Mouse (Mus musculus) lung, embryonic 16.5 days (tissue): ENCODE measurements around the gene Fam160a1. TPM values are rescaled to one million over a fixed set of nuclear protein-coding genes. Genes with fewer than 3 reads are reported as not detected.

ENCODE experiments used
- ATAC-seq: fragments of 200-750 bp; cut with Nextera tagmentation; 2 replicates; pipeline ENCODE4 v1.8.0; 2017; ENCODE audit warnings: low read depth, mild to moderate bottlenecking, moderate library complexity
- H3K27ac ChIP-seq: fragments of 300-500 bp; sonication (generic); 2 replicates; pipeline ENCODE4 v1.5.1; 2014; ENCODE audit warnings: mild to moderate bottlenecking, control low read depth, low read length
- H3K27me3 ChIP-seq: fragments of 300-500 bp; sonication (generic); 2 replicates; pipeline ENCODE4 v1.6.1; 2014; ENCODE audit warnings: low read depth, low read length, mixed read lengths; ENCODE audit not compliant: control insufficient read depth, insufficient read depth
- H3K36me3 ChIP-seq: fragments of 300-500 bp; sonication (generic); 2 replicates; pipeline ENCODE4 v1.6.1; 2014; ENCODE audit warnings: low read length; ENCODE audit not compliant: control insufficient read depth, insufficient read depth
- H3K4me1 ChIP-seq: fragments of 300-500 bp; sonication (generic); replicated peaks from 2 replicates; pipeline ENCODE4 v1.6.1; 2014; ENCODE audit warnings: low read length, mixed read lengths; ENCODE audit not compliant: control insufficient read depth, insufficient read depth
- H3K4me2 ChIP-seq: fragments of 300-500 bp; sonication (generic); 2 replicates; pipeline ENCODE4 v1.6.1; 2014; ENCODE audit warnings: low read depth, low read length, control low read depth
- H3K4me3 ChIP-seq: fragments of 300-500 bp; sonication (generic); 2 replicates; pipeline ENCODE4 v1.5.1; 2014; ENCODE audit warnings: mild to moderate bottlenecking, low read length, control low read depth
- H3K9ac ChIP-seq: fragments of 300-500 bp; sonication (generic); 2 replicates; pipeline ENCODE4 v1.6.1; 2014; ENCODE audit warnings: low read length, control low read depth
- H3K9me3 ChIP-seq: fragments of 300-500 bp; sonication (generic); 2 replicates; pipeline ENCODE4 v1.6.1; 2016; ENCODE audit warnings: low read length; ENCODE audit not compliant: control insufficient read depth
- WGBS: fragments of 180-500 bp; shearing (Covaris S2); extraction: QIAGEN DNeasy Blood & Tissue Kit; methylation state at CpG from one replicate; pipeline ENCODE4 v1.1.7; 2014; 5-methylcytosine and 5-hydroxymethylcytosine counted together
- polyA plus RNA-seq: library from polyadenylated mRNA; unstranded; fragments of >200 nt; fragmentation: Nextera tagmentation; extraction: Ambion mirVana; gene quantifications from 2 replicates; pipeline ENCODE4 v1.2.1, GENCODE M21; 2015

The Fam160a1 gene
- polyA plus RNA-seq, 1 experiment from 2014 or later, result 3.4 TPM

DNA sequence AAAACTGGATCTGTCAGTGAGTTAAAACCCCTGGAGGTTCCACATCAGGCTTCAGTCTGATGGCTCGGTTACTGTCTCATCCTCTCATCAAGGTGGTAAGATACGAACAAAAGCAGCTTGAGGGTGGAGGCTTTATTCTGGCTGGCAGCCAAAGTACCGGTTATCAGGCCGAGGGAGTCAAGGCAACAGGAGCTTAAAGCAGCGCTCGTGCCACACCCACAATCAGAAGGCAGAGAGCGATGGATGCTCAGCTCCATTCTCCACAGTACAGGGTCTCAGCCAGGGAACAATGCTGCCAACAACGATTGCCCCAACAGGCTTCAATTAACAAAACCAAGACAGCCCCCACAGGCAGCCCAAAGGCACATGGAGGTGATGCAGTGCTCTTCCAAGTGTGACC, 106.4 kb downstream of the Fam160a1 start:
- no peaks in the 10 kb centered on the region for H3K4me1 ChIP-seq
- 28% methylated on average over 8 of the region's 8 CpGs for WGBS
- no peaks in the 10 kb centered on the region for H3K9me3 ChIP-seq
- no peak overlapping the region for H3K27ac ChIP-seq
- H3K4me3 ChIP-seq, result no peak overlapping the region
- H3K9ac ChIP-seq, result no peak overlapping the region
- H3K36me3 ChIP-seq, result no peaks in the 10 kb centered on the region
- no peak for ATAC-seq
- no peaks in the 10 kb centered on the region for H3K27me3 ChIP-seq
- H3K4me2 ChIP-seq, result no peak overlapping the region

DNA sequence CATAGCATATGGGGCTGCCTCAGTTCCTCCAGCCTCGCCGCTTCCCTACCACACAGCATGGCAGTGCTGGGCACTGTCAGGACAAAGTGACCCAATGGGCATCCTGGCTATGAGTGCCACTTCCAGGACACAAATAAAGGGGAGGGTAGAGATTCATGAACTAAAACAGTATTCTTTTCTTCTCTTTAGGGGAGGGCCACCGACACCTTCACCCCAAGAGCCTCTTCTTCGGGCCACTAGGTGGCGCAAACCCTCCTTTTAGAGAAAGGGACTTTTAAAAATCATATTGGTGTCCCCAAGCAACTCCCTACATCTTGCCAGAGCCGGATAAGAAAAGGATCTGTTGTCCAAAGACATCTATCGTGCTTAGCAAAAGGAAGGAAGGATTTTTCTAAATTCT, 109.7 kb downstream of the Fam160a1 start:
- ATAC-seq, result no peak
- H3K4me1 ChIP-seq, result peaks cover 2% of the 10 kb centered on the region; the same call in 1 of the 2 replicates
- 37% methylated on average over 7 of the region's 7 CpGs for WGBS

DNA sequence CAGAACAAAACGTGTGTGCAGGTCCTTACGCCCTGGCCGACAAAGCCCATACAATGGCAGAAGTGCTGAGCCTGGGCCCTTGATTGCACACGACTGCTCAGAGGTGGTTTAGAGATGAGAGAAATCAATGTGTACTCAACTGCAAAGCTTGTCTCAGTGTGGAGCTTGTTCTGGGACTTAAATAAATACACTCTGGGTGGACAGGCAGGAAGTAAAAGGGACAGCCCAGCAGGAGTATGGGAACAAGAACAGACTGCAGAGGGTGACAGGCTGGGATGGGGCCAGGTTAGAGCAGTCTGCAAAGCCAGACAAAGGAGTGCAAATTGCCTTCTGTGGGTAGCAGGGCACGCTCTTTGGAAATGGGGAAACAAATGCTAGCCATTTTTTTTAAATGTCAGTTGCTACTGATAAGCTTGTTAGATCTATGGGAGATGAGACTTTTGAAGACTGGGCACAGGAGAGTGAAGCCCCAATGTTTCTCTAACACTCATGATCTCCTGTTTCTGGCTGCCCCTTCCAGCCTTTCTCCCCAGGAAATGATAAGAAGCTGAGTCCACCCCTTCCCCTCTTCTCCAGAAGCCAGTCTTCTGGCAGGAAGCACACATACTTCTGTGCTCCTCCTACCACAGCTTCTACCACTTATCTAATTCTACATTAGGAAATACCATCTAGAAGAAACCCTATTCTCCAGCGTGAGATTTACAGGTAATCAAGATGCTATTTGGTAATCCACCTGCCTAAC, 113.8 kb downstream of the Fam160a1 start:
- H3K4me3 ChIP-seq, result no peak overlapping the region
- H3K4me1 ChIP-seq, result peaks cover 2% of the 10 kb centered on the region; the same call in 1 of the 2 replicates
- WGBS, result 32% methylated on average over 6 of the region's 6 CpGs
- no peak overlapping the region for H3K9ac ChIP-seq
- H3K27me3 ChIP-seq, result no peaks in the 10 kb centered on the region
- H3K4me2 ChIP-seq, result no peak overlapping the region
- H3K36me3 ChIP-seq, result no peaks in the 10 kb centered on the region
- H3K9me3 ChIP-seq, result no peaks in the 10 kb centered on the region
- ATAC-seq, result peak; percentile 66
- H3K27ac ChIP-seq, result peak overlapping the region; percentile 37

More for the DNA sequence above, 109.7 kb downstream of the Fam160a1 start:
- Histone ChIP-seq H3K4me2 (no peak overlapping the region), H3K4me3 (no peak overlapping the region), H3K9me3 (no peaks in the 10 kb centered on the region), H3K27ac (no peak overlapping the region), H3K36me3 (no peaks in the 10 kb centered on the region), H3K9ac (no peak overlapping the region), H3K27me3 (no peaks in the 10 kb centered on the region)

DNA sequence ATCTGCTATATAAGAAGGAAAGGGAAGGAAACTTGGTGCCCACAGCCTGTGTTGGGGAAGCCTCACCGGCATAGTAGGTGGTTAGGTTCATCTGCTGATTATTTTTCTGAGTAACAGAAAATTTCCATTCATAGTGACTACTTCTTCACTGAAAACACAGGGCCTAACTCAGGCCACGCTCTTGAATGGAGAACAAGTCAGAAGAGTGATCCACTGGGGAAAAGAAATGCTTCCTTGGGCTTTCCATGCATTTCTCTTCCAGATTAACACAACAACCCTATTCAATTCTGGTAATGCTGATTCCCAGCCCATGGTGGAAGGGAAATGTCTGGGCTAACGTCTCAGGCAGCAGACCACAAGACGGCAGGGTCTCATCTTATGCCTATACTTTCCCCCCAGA, 118.6 kb downstream of the Fam160a1 start:
- Histone ChIP-seq H3K4me2 (no peak overlapping the region), H3K9ac (no peak overlapping the region), H3K36me3 (no peaks in the 10 kb centered on the region), H3K4me1 (peaks cover 2% of the 10 kb centered on the region; the same call in 1 of the 2 replicates), H3K9me3 (no peaks in the 10 kb centered on the region), H3K27ac (no peak overlapping the region), H3K27me3 (no peaks in the 10 kb centered on the region), H3K4me3 (no peak overlapping the region)
- no peak for ATAC-seq
- 78% methylated on average over 4 of the region's 4 CpGs for WGBS

DNA sequence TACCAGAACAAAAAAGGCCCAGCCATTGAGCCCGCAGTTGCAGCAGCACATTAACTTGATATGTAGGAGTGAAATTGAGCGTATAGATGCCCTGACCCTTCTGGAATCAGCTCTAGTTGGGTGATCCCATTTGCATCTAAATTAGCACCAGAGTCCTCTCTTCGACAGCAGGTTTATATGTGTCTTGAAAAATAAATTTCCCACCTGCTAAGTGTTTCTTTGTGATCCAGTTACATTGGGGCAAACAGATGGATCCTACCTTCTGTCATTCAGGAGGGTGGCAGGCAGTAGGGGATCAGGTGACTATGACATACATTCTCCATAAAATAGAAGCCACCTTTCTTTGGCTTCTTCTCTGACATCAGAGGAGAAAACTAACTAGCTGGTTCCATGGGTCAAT, 122.0 kb downstream of the Fam160a1 start:
- 84% methylated on average over 3 of the region's 3 CpGs for WGBS
- H3K4me3 ChIP-seq, result no peak overlapping the region

DNA sequence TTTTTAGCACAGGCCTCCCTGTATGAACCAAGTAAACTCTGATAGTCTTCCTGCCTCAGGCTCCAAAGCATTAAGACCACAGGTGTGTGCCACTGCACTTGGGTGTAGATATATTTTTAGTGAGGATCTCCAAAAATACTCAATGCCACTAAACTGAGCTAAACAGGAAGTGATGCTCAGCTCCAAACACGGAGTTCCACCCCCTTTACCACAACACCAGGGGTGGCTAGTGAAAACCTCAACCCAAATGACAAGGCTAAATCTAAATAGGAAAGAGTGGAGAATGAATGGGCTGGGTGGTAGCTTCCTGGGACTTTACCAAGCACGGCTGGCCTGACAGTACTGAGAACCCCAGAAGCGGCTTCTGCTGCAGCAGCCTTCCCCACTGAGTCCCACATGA, 124.1 kb downstream of the Fam160a1 start:
- no peak overlapping the region for H3K9ac ChIP-seq
- H3K4me2 ChIP-seq, result no peak overlapping the region
- no peaks in the 10 kb centered on the region for H3K36me3 ChIP-seq
- no peak for ATAC-seq
- no peaks in the 10 kb centered on the region for H3K4me1 ChIP-seq
- no peak overlapping the region for H3K4me3 ChIP-seq
- H3K27me3 ChIP-seq, result no peaks in the 10 kb centered on the region
- H3K9me3 ChIP-seq, result no peaks in the 10 kb centered on the region
- 53% methylated on average over 3 of the region's 3 CpGs for WGBS
- no peak overlapping the region for H3K27ac ChIP-seq

More for the DNA sequence above, 122.0 kb downstream of the Fam160a1 start:
- Histone ChIP-seq H3K27ac (no peak overlapping the region), H3K9ac (no peak overlapping the region), H3K9me3 (no peaks in the 10 kb centered on the region), H3K4me1 (no peaks in the 10 kb centered on the region), H3K36me3 (no peaks in the 10 kb centered on the region), H3K27me3 (no peaks in the 10 kb centered on the region), H3K4me2 (no peak overlapping the region)
- no peak for ATAC-seq

DNA sequence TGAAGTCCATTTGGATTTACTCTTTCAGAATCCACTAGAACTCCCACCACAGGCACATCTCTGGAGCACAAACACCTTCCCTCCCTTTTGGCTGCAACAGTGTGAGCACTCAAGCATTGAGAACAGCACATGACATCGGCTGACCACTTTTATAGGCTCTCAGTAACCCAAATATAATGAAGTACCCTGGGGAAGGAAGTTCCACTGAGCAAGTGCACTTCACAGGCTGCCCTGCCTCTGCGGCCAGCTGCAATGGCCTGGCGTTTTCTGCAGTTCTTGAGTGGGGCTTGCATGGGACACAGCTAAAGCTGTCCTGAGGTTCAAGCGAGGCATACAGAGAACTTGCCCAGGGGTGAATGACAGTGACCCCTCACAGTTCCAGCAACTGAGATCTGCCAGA, 126.0 kb downstream of the Fam160a1 start:
- no peaks in the 10 kb centered on the region for H3K36me3 ChIP-seq
- H3K27me3 ChIP-seq, result no peaks in the 10 kb centered on the region
- H3K4me2 ChIP-seq, result no peak overlapping the region
- 0 out of 2 replicates have a peak, but pooled peaks have one; percentile 28 for ATAC-seq
- 51% methylated on average over 4 of the region's 4 CpGs for WGBS
- no peaks in the 10 kb centered on the region for H3K9me3 ChIP-seq
- H3K4me1 ChIP-seq, result no peaks in the 10 kb centered on the region
- no peak overlapping the region for H3K27ac ChIP-seq
- no peak overlapping the region for H3K9ac ChIP-seq
- H3K4me3 ChIP-seq, result no peak overlapping the region

DNA sequence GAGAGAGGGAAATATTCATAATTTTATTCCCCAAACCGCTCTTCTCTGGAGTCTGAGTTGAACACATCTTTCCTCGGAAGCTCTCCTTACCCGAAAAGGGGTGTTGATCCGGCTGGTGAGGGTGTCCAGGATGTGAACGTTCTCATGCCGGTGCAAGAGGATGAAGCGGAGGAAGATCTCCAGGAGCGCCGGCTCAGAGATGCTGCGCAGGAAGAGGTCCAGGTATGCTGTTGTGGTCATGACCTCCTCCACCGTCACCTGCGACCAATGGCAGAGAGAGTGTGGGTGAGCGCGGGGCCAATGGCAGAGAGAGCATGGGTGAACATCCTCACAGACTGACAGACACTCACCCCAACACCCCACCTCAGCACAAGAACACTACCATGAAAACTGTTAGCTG, 128.8 kb downstream of the Fam160a1 start:
- WGBS, result 91% methylated on average over 14 of the region's 14 CpGs
- H3K27ac ChIP-seq, result no peak overlapping the region
- H3K4me2 ChIP-seq, result no peak overlapping the region
- H3K27me3 ChIP-seq, result no peaks in the 10 kb centered on the region
- no peak for ATAC-seq
- no peak overlapping the region for H3K4me3 ChIP-seq
- H3K9me3 ChIP-seq, result no peaks in the 10 kb centered on the region
- no peaks in the 10 kb centered on the region for H3K4me1 ChIP-seq
- H3K36me3 ChIP-seq, result no peaks in the 10 kb centered on the region
- no peak overlapping the region for H3K9ac ChIP-seq

DNA sequence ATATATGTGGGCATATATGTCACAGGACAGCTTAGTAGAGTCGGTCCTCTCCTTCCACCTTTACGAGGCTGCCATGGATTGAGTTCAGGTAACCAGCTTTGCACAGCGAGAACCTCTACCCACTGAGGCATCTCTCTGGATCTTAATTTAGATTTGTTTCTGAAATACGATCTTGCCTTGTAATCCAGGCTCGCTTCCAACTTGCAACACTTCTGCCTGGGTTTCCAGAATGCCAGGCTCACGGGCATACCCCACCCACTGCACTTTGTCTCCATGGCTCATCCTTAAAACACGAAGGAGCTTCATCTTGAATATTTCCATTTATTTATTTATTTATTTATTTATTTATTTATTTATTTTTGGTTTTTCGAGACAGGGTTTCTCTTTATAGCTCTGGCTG, 131.8 kb downstream of the Fam160a1 start:
- 81% methylated on average over 8 of the region's 8 CpGs for WGBS
- ATAC-seq, result no peak
- H3K4me2 ChIP-seq, result no peak overlapping the region
- H3K36me3 ChIP-seq, result no peaks in the 10 kb centered on the region
- no peak overlapping the region for H3K27ac ChIP-seq
- no peaks in the 10 kb centered on the region for H3K27me3 ChIP-seq
- no peaks in the 10 kb centered on the region for H3K9me3 ChIP-seq
- no peak overlapping the region for H3K9ac ChIP-seq
- no peak overlapping the region for H3K4me3 ChIP-seq
- no peaks in the 10 kb centered on the region for H3K4me1 ChIP-seq
